Mouse (Mus musculus): ENCODE measurements around the gene Cacul1. TPM values are rescaled to one million over a fixed set of nuclear protein-coding genes. Genes with fewer than 3 reads are reported as not detected.
A peak's percentile ranks its signal among the peaks of the same experiment; 100 is the strongest.
"Not testable (repeated sequence)": the region's sequence is repeated elsewhere in the genome, so short reads cannot be mapped to it uniquely, and the experiment has no call there.

The Cacul1 gene
- polyA plus RNA-seq, 2 experiments = 4.7 to 6.7 TPM

- H3K9me3 ChIP-seq (ENCODE audit: control insufficient read depth, low read length) = no peaks in the 10 kb centered on the region
- TF ChIP-seq CTCF (IDR thresholded peaks at IDR 0.05; ENCODE audit: low read depth) (peak; percentile 74), EP300 (IDR thresholded peaks at IDR 0.05; ENCODE audit: low read depth) (no peak)
- H3K36me3 ChIP-seq (replicated peaks; ENCODE audit: control insufficient read depth, insufficient read depth, low read depth) = no peaks in the 10 kb centered on the region
- no peak overlapping the region for H3K4me2 ChIP-seq (ENCODE audit: low read depth)
- H3K4me3 ChIP-seq (ENCODE audit: insufficient read depth in 1 of 2, low read depth in 2 of 2, low read length in 2 of 2) = no peak overlapping the region
- no peak for ATAC-seq (ENCODE audit: insufficient read depth)
- H3K9ac ChIP-seq (replicated peaks) = no peak overlapping the region
- H3K4me1 ChIP-seq (replicated peaks; ENCODE audit: control insufficient read depth in 2 of 2, insufficient read depth in 2 of 2, low read length in 1 of 2) = no peaks in the 10 kb centered on the region
- WGBS (ENCODE audit: insufficient replicate concordance) = 21% methylated on average over 12 of the region's 12 CpGs
- no peaks in the 10 kb centered on the region for H3K27me3 ChIP-seq (ENCODE audit: control insufficient read depth, insufficient read depth, low read length)
- no peak overlapping the region for H3K27ac ChIP-seq
- DNase-seq (ENCODE audit: low read depth in 3 of 3, low spot score in 3 of 3) = no peak
These were observed 30.8 kb upstream of the Cacul1 start for GRCm38 (mm10) chr19:60611525-60612215.

GRCm38 (mm10) chr19:60608766-60609165, 27.9 kb upstream of the Cacul1 start:
- DNase-seq (ENCODE audit: low read depth in 3 of 3, low spot score in 3 of 3) (peak in 2 of 3 experiments; percentile 2 to 4), ATAC-seq (ENCODE audit: insufficient read depth) (no peak)
- Histone ChIP-seq H3K27me3 (ENCODE audit: control insufficient read depth, insufficient read depth, low read length) (no peaks in the 10 kb centered on the region), H3K27ac (no peak overlapping the region), H3K4me2 (ENCODE audit: low read depth) (no peak overlapping the region), H3K36me3 (replicated peaks; ENCODE audit: control insufficient read depth, insufficient read depth, low read depth) (no peaks in the 10 kb centered on the region), H3K4me3 (ENCODE audit: insufficient read depth in 1 of 2, low read depth in 2 of 2, low read length in 2 of 2) (no peak overlapping the region), H3K9ac (replicated peaks) (no peak overlapping the region), H3K9me3 (ENCODE audit: control insufficient read depth, low read length) (no peaks in the 10 kb centered on the region), H3K4me1 (replicated peaks; ENCODE audit: control insufficient read depth in 2 of 2, insufficient read depth in 2 of 2, low read length in 1 of 2) (no peaks in the 10 kb centered on the region)
- TF ChIP-seq CTCF (IDR thresholded peaks at IDR 0.05; ENCODE audit: low read depth) (peak; percentile 88), EP300 (IDR thresholded peaks at IDR 0.05; ENCODE audit: low read depth) (no peak)
- 17% methylated on average over 5 of the region's 5 CpGs for WGBS (ENCODE audit: insufficient replicate concordance)

- DNase-seq (ENCODE audit: low read depth in 3 of 3, low spot score in 3 of 3) (no peak), ATAC-seq (ENCODE audit: insufficient read depth) (no peak)
- no peak overlapping the region for H3K4me3 ChIP-seq (ENCODE audit: insufficient read depth in 1 of 2, low read depth in 2 of 2, low read length in 2 of 2)
- no peaks in the 10 kb centered on the region for H3K4me1 ChIP-seq (replicated peaks; ENCODE audit: control insufficient read depth in 2 of 2, insufficient read depth in 2 of 2, low read length in 1 of 2)
- TF ChIP-seq EP300 (IDR thresholded peaks at IDR 0.05; ENCODE audit: low read depth) = no peak
- TF ChIP-seq CTCF (IDR thresholded peaks at IDR 0.05; ENCODE audit: low read depth) = no peak
- 54% methylated on average over 3 of the region's 3 CpGs for WGBS (ENCODE audit: insufficient replicate concordance)
- no peaks in the 10 kb centered on the region for H3K36me3 ChIP-seq (replicated peaks; ENCODE audit: control insufficient read depth, insufficient read depth, low read depth)
- no peak overlapping the region for H3K9ac ChIP-seq (replicated peaks)
- no peaks in the 10 kb centered on the region for H3K9me3 ChIP-seq (ENCODE audit: control insufficient read depth, low read length)
- H3K4me2 ChIP-seq (ENCODE audit: low read depth) = no peak overlapping the region
- H3K27me3 ChIP-seq (ENCODE audit: control insufficient read depth, insufficient read depth, low read length) = no peaks in the 10 kb centered on the region
- no peak overlapping the region for H3K27ac ChIP-seq
These were observed 22.8 kb upstream of the Cacul1 start for GRCm38 (mm10) chr19:60603586-60603985.

GRCm38 (mm10) chr19:60602066-60602465, 21.2 kb upstream of the Cacul1 start:
- not testable (repeated sequence) for H3K9me3 ChIP-seq (ENCODE audit: control insufficient read depth, low read length); DNase-seq (ENCODE audit: low read depth in 3 of 3, low spot score in 3 of 3); H3K27me3 ChIP-seq (ENCODE audit: control insufficient read depth, insufficient read depth, low read length); H3K4me2 ChIP-seq (ENCODE audit: low read depth); H3K27ac ChIP-seq; H3K9ac ChIP-seq (replicated peaks); H3K4me3 ChIP-seq (ENCODE audit: insufficient read depth in 1 of 2, low read depth in 2 of 2, low read length in 2 of 2); ATAC-seq (ENCODE audit: insufficient read depth); H3K4me1 ChIP-seq (replicated peaks; ENCODE audit: control insufficient read depth in 2 of 2, insufficient read depth in 2 of 2, low read length in 1 of 2); H3K36me3 ChIP-seq (replicated peaks; ENCODE audit: control insufficient read depth, insufficient read depth, low read depth)
- WGBS (ENCODE audit: insufficient replicate concordance) = 42% methylated on average over 1 of the region's 1 CpGs

- H3K36me3 ChIP-seq (replicated peaks; ENCODE audit: control insufficient read depth, insufficient read depth, low read depth) = no peaks in the 10 kb centered on the region
- no peak overlapping the region for H3K9ac ChIP-seq (replicated peaks)
- ATAC-seq (ENCODE audit: insufficient read depth) = no peak
- H3K27ac ChIP-seq = no peak overlapping the region
- no peak for TF ChIP-seq CTCF (IDR thresholded peaks at IDR 0.05; ENCODE audit: low read depth)
- no peak for TF ChIP-seq EP300 (IDR thresholded peaks at IDR 0.05; ENCODE audit: low read depth)
- no peaks in the 10 kb centered on the region for H3K27me3 ChIP-seq (ENCODE audit: control insufficient read depth, insufficient read depth, low read length)
- H3K9me3 ChIP-seq (ENCODE audit: control insufficient read depth, low read length) = no peaks in the 10 kb centered on the region
- H3K4me3 ChIP-seq (ENCODE audit: insufficient read depth in 1 of 2, low read depth in 2 of 2, low read length in 2 of 2) = no peak overlapping the region
- H3K4me2 ChIP-seq (ENCODE audit: low read depth) = no peak overlapping the region
- H3K4me1 ChIP-seq (replicated peaks; ENCODE audit: control insufficient read depth in 2 of 2, insufficient read depth in 2 of 2, low read length in 1 of 2) = no peaks in the 10 kb centered on the region
- 49% methylated on average over 8 of the region's 8 CpGs for WGBS (ENCODE audit: insufficient replicate concordance)
- no peak for DNase-seq (ENCODE audit: low read depth in 3 of 3, low spot score in 3 of 3)
These were observed 17.3 kb upstream of the Cacul1 start for GRCm38 (mm10) chr19:60598025-60598697.
